Mouse (Mus musculus): Measurements from ENCODE around the gene Drd4.

DNA sequence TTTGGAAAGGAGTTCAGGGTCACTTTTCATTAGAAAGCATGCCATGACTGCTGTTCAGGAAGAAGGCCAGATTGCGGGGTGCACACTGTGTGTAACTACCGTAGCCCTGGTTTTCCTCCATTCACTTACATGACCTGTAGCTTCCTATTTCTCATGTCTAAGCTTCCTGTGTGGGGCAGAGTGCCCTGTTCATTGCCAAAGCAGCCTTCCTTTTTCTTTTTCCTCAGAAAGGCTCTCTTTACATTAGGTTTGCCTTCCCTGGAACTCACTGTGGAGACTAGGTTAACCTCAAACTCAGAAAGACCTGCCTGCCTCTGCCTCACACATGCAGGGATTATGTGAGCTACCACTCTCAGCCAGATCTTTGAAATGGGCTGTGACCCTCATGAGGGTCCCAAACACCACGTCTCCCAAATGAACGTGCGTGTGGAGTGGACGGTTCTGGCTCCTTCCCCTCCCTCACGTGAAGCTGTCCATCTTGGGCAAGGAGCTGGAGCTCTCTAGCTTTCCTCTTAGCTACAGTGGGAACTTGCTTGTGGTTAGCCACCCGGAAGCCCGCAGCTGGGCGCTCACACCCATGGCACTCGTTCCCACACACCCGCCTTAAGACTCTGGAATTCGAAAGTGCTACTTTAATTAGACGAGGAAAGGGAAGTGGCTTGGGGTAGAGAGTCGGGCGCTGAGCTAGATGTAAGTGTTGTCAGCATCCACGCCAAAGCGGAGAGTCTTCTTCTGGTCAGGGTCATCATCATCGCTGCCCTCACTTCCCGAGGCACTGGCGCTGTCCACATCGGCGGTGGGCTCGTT is 23.1 kb upstream of the Drd4 start:
- no peak for TF ChIP-seq POLR2A (IDR thresholded peaks at IDR 0.05; ENCODE audit: low read depth, low read length)
- TF ChIP-seq ETS1 (conservative IDR thresholded peaks at IDR 0.05; ENCODE audit: low read depth, low read length): no peak
- TF ChIP-seq CTCF (conservative IDR thresholded peaks at IDR 0.05 in 1 of 2, IDR thresholded peaks at IDR 0.05 in 1 of 2; ENCODE audit: low read depth in 2 of 2, low read length in 2 of 2): no peak
